Mouse (Mus musculus): Measurements from ENCODE around the gene Gm44596.
A peak's percentile ranks its signal among the peaks of the same experiment; 100 is the strongest.
"Not testable (repeated sequence)": the region's sequence is repeated elsewhere in the genome, so short reads cannot be mapped to it uniquely, and the experiment has no call there.

Gene Gm44596

GRCm38 (mm10) chr6:128380594-128381167 lies 5.4 kb downstream of the Gm44596 start:
- not testable (repeated sequence) for DNase-seq (ENCODE audit: extremely low spot score, low spot score)

GRCm38 (mm10) chr6:128381254-128381653 lies 6.0 kb downstream of the Gm44596 start:
- no peak for DNase-seq (ENCODE audit: extremely low spot score, low spot score)

- no peak for DNase-seq (ENCODE audit: extremely low spot score, low spot score)
Measured at GRCm38 (mm10) chr6:128383752-128384151, 8.4 kb downstream of the Gm44596 start.

- no peak for DNase-seq (ENCODE audit: extremely low spot score, low spot score)
Measured at GRCm38 (mm10) chr6:128385026-128385425, 9.7 kb downstream of the Gm44596 start.

GRCm38 (mm10) chr6:128389185-128389584 lies 13.9 kb downstream of the Gm44596 start:
- DNase-seq (ENCODE audit: extremely low spot score, low spot score): no peak

- DNase-seq (ENCODE audit: extremely low spot score, low spot score): no peak
Measured at GRCm38 (mm10) chr6:128390683-128391082, 15.4 kb downstream of the Gm44596 start.

GRCm38 (mm10) chr6:128397574-128398261 lies 22.4 kb downstream of the Gm44596 start:
- DNase-seq (ENCODE audit: extremely low spot score, low spot score): no peak

GRCm38 (mm10) chr6:128398996-128399395 lies 23.7 kb downstream of the Gm44596 start, which contains the start of gene Nrip2:
TSS of gene Nrip2 (plus strand) at chr6:128399296.
- no peak for DNase-seq (ENCODE audit: extremely low spot score, low spot score)

- peak; percentile 19 for DNase-seq (ENCODE audit: extremely low spot score, low spot score)
Measured at GRCm38 (mm10) chr6:128399421-128400185, 24.3 kb downstream of the Gm44596 start.

GRCm38 (mm10) chr6:128404708-128405107 lies 29.4 kb downstream of the Gm44596 start:
- DNase-seq (ENCODE audit: extremely low spot score, low spot score): no peak

- no peak for DNase-seq (ENCODE audit: extremely low spot score, low spot score)
Measured at GRCm38 (mm10) chr6:128408544-128409125, 33.3 kb downstream of the Gm44596 start.

- no peak for DNase-seq (ENCODE audit: extremely low spot score, low spot score)
Measured at GRCm38 (mm10) chr6:128410305-128410704, 35.0 kb downstream of the Gm44596 start.

- DNase-seq (ENCODE audit: extremely low spot score, low spot score): peak; percentile 83
Measured at GRCm38 (mm10) chr6:128411115-128411514, 35.8 kb downstream of the Gm44596 start.

- DNase-seq (ENCODE audit: extremely low spot score, low spot score): no peak
Measured at GRCm38 (mm10) chr6:128416169-128416568, 40.9 kb downstream of the Gm44596 start.

GRCm38 (mm10) chr6:128418076-128418475 lies 42.8 kb downstream of the Gm44596 start:
- no peak for DNase-seq (ENCODE audit: extremely low spot score, low spot score)

- DNase-seq (ENCODE audit: extremely low spot score, low spot score): no peak
Measured at GRCm38 (mm10) chr6:128421036-128421435, 45.7 kb downstream of the Gm44596 start.

GRCm38 (mm10) chr6:128421480-128421879 lies 46.2 kb downstream of the Gm44596 start:
- no peak for DNase-seq (ENCODE audit: extremely low spot score, low spot score)

- no peak for DNase-seq (ENCODE audit: extremely low spot score, low spot score)
Measured at GRCm38 (mm10) chr6:128423496-128424268, 48.4 kb downstream of the Gm44596 start.

GRCm38 (mm10) chr6:128424269-128425019 lies 49.1 kb downstream of the Gm44596 start, which contains the start of gene Itfg2:
TSS of gene Itfg2 (minus strand) at chr6:128424931.
- peak; percentile 94 for DNase-seq (ENCODE audit: extremely low spot score, low spot score)

GRCm38 (mm10) chr6:128425046-128425445 lies 49.7 kb downstream of the Gm44596 start:
- no peak for DNase-seq (ENCODE audit: extremely low spot score, low spot score)
